In genomic region chr16:31327891-31328290, GRCm38 (mm10) we compare ENCODE assay signal across 24 mouse cellular contexts. TPM values are rescaled to one million over a fixed set of nuclear protein-coding genes. Genes with fewer than 3 reads are reported as not detected.
DNase-seq lines count a peak whose midpoint lies in the region; ATAC-seq and TF ChIP-seq lines count a peak whose summit lies in the region.
"Had no signal": no experiment of that assay in that cellular context is flagged by ENCODE, and none has a peak within 500 bp of the region (broad histone marks: within the 10 kb centered on the region; RNA-seq: fewer than 3 reads in every experiment).

No protein-coding gene starts in this region.

- no peak for TF ChIP-seq CTCF in gastrocnemius, adult 2 months (IDR thresholded peaks at IDR 0.05)
- TF ChIP-seq CTCF in E14TG2a.4 (conservative IDR thresholded peaks at IDR 0.05; ENCODE audit: low read length): no peak

- DNase-seq in gastrocnemius, adult 2 months: no peak
- DNase-seq in gastrocnemius, postnatal 36 days: no peak
- DNase-seq in kidney, adult 9 months: no peak
- DNase-seq in urinary bladder, postnatal 4 days (ENCODE audit: low spot score in 2 of 2): no peak
- DNase-seq: adrenal gland, adult 8-10 months; cerebellum, adult 8-10 months; cerebellum, postnatal 25 days; gastrocnemius, postnatal 25 days; layer of hippocampus, adult 9-11 months; midbrain, embryonic 14.5 days had no signal

- H3K36me3 ChIP-seq in kidney, embryonic 16.5 days (ENCODE audit: insufficient read depth, low read length): no peaks in the 10 kb centered on the region
- H3K36me3 ChIP-seq in E14TG2a.4 (ENCODE audit: insufficient read depth, low read length): peaks cover 28% of the 10 kb centered on the region
- H3K36me3 ChIP-seq: limb, embryonic 10.5 days; limb, embryonic 15.5 days; liver, embryonic 15.5 days; lung, embryonic 15.5 days had no signal

- WGBS in kidney, embryonic 16.5 days: 96% methylated on average over 2 of the region's 2 CpGs

- ATAC-seq in kidney, embryonic 16.5 days (ENCODE audit: low FRiP score, low TSS enrichment): no peak
- ATAC-seq: activated CD4-positive, CD25-positive, alpha-beta regulatory T cell, adult 4 months; forebrain, embryonic 13.5 days; intestine, postnatal 0 days had no signal

- intact Hi-C loops in gastrocnemius, adult 2 months (cut with DNase I): loop anchor here (5.0 kb wide), 1 partner anchor 51 kb away; the partner anchor contains the start of gene Ppp1r2
- intact Hi-C loops in gastrocnemius, postnatal 36 days (cut with DNase I): no loop called here

- H3K4me2 ChIP-seq in kidney, embryonic 16.5 days (replicated peaks; ENCODE audit: low read depth, low read length): no peak overlapping the region
- H3K4me2 ChIP-seq: forebrain, embryonic 13.5 days; hindbrain, embryonic 14.5 days; limb, embryonic 15.5 days; liver, embryonic 15.5 days; lung, embryonic 15.5 days had no signal

- peak overlapping the region; percentile 85 for H3K27ac ChIP-seq in gastrocnemius, adult 2 months
- peak overlapping the region; percentile 75; the same call in 1 of the 2 replicates for H3K27ac ChIP-seq in kidney, embryonic 16.5 days (ENCODE audit: low read length)
- H3K27ac ChIP-seq in brown adipose tissue, adult 24 weeks (replicated peaks; ENCODE audit: low read depth, low read length): peak overlapping the region; percentile 88
- H3K27ac ChIP-seq: forebrain, embryonic 13.5 days; hindbrain, embryonic 14.5 days; limb, embryonic 10.5 days; limb, embryonic 15.5 days; liver, embryonic 15.5 days; macrophage had no signal

- H3K4me1 ChIP-seq in kidney, embryonic 16.5 days (ENCODE audit: insufficient read depth, low read length): peaks cover 19% of the 10 kb centered on the region; the same call in 1 of the 2 replicates
- peaks cover 61% of the 10 kb centered on the region for H3K4me1 ChIP-seq in E14TG2a.4 (replicated peaks; ENCODE audit: low read depth, low read length)
- peaks cover 23% of the 10 kb centered on the region for H3K4me1 ChIP-seq in brown adipose tissue, adult 24 weeks (ENCODE audit: control insufficient read depth, insufficient read depth, insufficient read length, low read length)
- H3K4me1 ChIP-seq: forebrain, embryonic 13.5 days; liver, embryonic 15.5 days had no signal

- no peak overlapping the region for H3K4me3 ChIP-seq in gastrocnemius, adult 2 months
- H3K4me3 ChIP-seq in kidney, embryonic 16.5 days (ENCODE audit: low read length): no peak overlapping the region
- peak overlapping the region; percentile 60 for H3K4me3 ChIP-seq in E14TG2a.4 (replicated peaks; ENCODE audit: low read length)
- H3K4me3 ChIP-seq in brown adipose tissue, adult 24 weeks (ENCODE audit: insufficient read depth, low read depth, low read length): no peak overlapping the region
- H3K4me3 ChIP-seq: forebrain, embryonic 13.5 days; limb, embryonic 10.5 days; limb, embryonic 15.5 days; liver, embryonic 15.5 days; lung, embryonic 15.5 days had no signal

- H3K9ac ChIP-seq in kidney, embryonic 16.5 days (replicated peaks; ENCODE audit: low read length): no peak overlapping the region
- H3K9ac ChIP-seq: forebrain, embryonic 13.5 days; hindbrain, embryonic 14.5 days; limb, embryonic 15.5 days; liver, embryonic 15.5 days; lung, embryonic 15.5 days had no signal

- H3K27me3 ChIP-seq in kidney, embryonic 16.5 days (ENCODE audit: insufficient read depth, low read length): no peaks in the 10 kb centered on the region
- H3K27me3 ChIP-seq in E14TG2a.4 (ENCODE audit: insufficient read depth, low read length): no peaks in the 10 kb centered on the region
- H3K27me3 ChIP-seq: CH12.LX; forebrain, embryonic 13.5 days; limb, embryonic 15.5 days; liver, embryonic 15.5 days; lung, embryonic 15.5 days had no signal

- H3K9me3 ChIP-seq in kidney, embryonic 16.5 days (ENCODE audit: low read length): no peaks in the 10 kb centered on the region
- H3K9me3 ChIP-seq in E14TG2a.4 (ENCODE audit: low read length): no peaks in the 10 kb centered on the region
- H3K9me3 ChIP-seq: forebrain, embryonic 13.5 days; limb, embryonic 10.5 days; limb, embryonic 15.5 days; liver, embryonic 15.5 days; lung, embryonic 15.5 days had no signal

RNA-seq across cellular contexts. Expression of gene Apod, which starts 13.3 kb away (rescaled TPM):
- total RNA-seq in gastrocnemius, adult 2 months (2021): 10 to 100 TPM; 34.3 to 42.6 TPM
- 10 to 100 TPM; 15.5 to 31.3 TPM for total RNA-seq in gastrocnemius, postnatal 36 days (2021)
- polyA plus RNA-seq in kidney, embryonic 16.5 days (2015; fragmentation: Nextera tagmentation; extraction: Ambion mirVana): 0.42 and 0.56 TPM in 2 replicates
- 24.1 and 27.9 TPM in 2 replicates for polyA plus RNA-seq in brown adipose tissue, adult 24 weeks (2012; ENCODE audit: insufficient read depth, insufficient read length, missing spikeins)
- total RNA-seq: monocyte, adult 5-6 weeks had no signal
- polyA plus RNA-seq: activated CD4-positive, CD25-positive, alpha-beta regulatory T cell, adult 4 months; liver, embryonic 15.5 days had no signal

RNA-seq across cellular contexts. Expression of gene Ppp1r2, which starts 52.8 kb away (rescaled TPM):
- total RNA-seq in gastrocnemius, adult 2 months (2021): 10 to 100 TPM; 78.9 to 89.0 TPM
- total RNA-seq in gastrocnemius, postnatal 36 days (2021): 10 to 100 TPM; 68.7 to 77.1 TPM
- polyA plus RNA-seq in kidney, embryonic 16.5 days (2015; fragmentation: Nextera tagmentation; extraction: Ambion mirVana): 90.5 and 93.2 TPM in 2 replicates
- 47.6 and 54.0 TPM in 2 replicates for polyA plus RNA-seq in brown adipose tissue, adult 24 weeks (2012; ENCODE audit: insufficient read depth, insufficient read length, missing spikeins)
